Comparison of ENCODE assay signal across 8 mouse cellular contexts in genomic region chr16:11532592-11532991, GRCm38 (mm10).
DNase-seq lines count a peak whose midpoint lies in the region; ATAC-seq lines count a peak whose summit lies in the region.

No protein-coding gene starts in this region.

- peaks cover 15% of the 10 kb centered on the region for H3K4me1 ChIP-seq in embryonic facial prominence, embryonic 14.5 days (ENCODE audit: control insufficient read depth, insufficient read depth, low read length)
- H3K4me1 ChIP-seq in heart, embryonic 13.5 days = peaks cover 43% of the 10 kb centered on the region
- H3K4me1 ChIP-seq in liver, embryonic 12.5 days = peaks cover 9% of the 10 kb centered on the region; the same call in 1 of the 2 replicates

- no peak overlapping the region for H3K27ac ChIP-seq in embryonic facial prominence, embryonic 14.5 days (replicated peaks; ENCODE audit: low read depth, low read length)
- H3K27ac ChIP-seq in heart, embryonic 13.5 days (replicated peaks) = peak overlapping the region; percentile 61
- H3K27ac ChIP-seq in liver, embryonic 12.5 days = no peak overlapping the region

- H3K4me3 ChIP-seq in embryonic facial prominence, embryonic 14.5 days (ENCODE audit: low read depth, low read length) = no peak overlapping the region
- no peak overlapping the region for H3K4me3 ChIP-seq in heart, embryonic 13.5 days
- H3K4me3 ChIP-seq in liver, embryonic 12.5 days = no peak overlapping the region

- H3K9me3 ChIP-seq in embryonic facial prominence, embryonic 14.5 days (ENCODE audit: control insufficient read depth, low read length) = no peaks in the 10 kb centered on the region
- H3K9me3 ChIP-seq in heart, embryonic 13.5 days = no peaks in the 10 kb centered on the region
- no peaks in the 10 kb centered on the region for H3K9me3 ChIP-seq in liver, embryonic 12.5 days (replicated peaks)

- no peak overlapping the region for H3K9ac ChIP-seq in embryonic facial prominence, embryonic 14.5 days (ENCODE audit: low read depth, low read length)
- no peak overlapping the region for H3K9ac ChIP-seq in heart, embryonic 13.5 days
- no peak overlapping the region for H3K9ac ChIP-seq in liver, embryonic 12.5 days

- H3K36me3 ChIP-seq in embryonic facial prominence, embryonic 14.5 days (ENCODE audit: control insufficient read depth, insufficient read depth, low read length) = no peaks in the 10 kb centered on the region
- no peaks in the 10 kb centered on the region for H3K36me3 ChIP-seq in heart, embryonic 13.5 days
- no peaks in the 10 kb centered on the region for H3K36me3 ChIP-seq in liver, embryonic 12.5 days

- peak; percentile 94 for ATAC-seq in embryonic facial prominence, embryonic 14.5 days (ENCODE audit: low read depth)
- peak; percentile 31; the same call in 1 of the 2 replicates for ATAC-seq in heart, embryonic 13.5 days (ENCODE audit: extremely low read depth, insufficient number of reproducible peaks, low FRiP score, low TSS enrichment)
- ATAC-seq in liver, embryonic 12.5 days = no peak

- H3K27me3 ChIP-seq in embryonic facial prominence, embryonic 14.5 days (replicated peaks; ENCODE audit: control insufficient read depth, insufficient read depth, low read length) = no peaks in the 10 kb centered on the region
- no peaks in the 10 kb centered on the region for H3K27me3 ChIP-seq in heart, embryonic 13.5 days (replicated peaks)
- no peaks in the 10 kb centered on the region for H3K27me3 ChIP-seq in liver, embryonic 12.5 days (replicated peaks)

- no peak overlapping the region for H3K4me2 ChIP-seq in embryonic facial prominence, embryonic 14.5 days (ENCODE audit: low read depth, low read length)
- H3K4me2 ChIP-seq in heart, embryonic 13.5 days = no peak overlapping the region
- H3K4me2 ChIP-seq in liver, embryonic 12.5 days = no peak overlapping the region

- peak; percentile 95 for DNase-seq in Muller cell, postnatal 12 days (ENCODE audit: inconsistent ontology term)
- DNase-seq in adipocyte (ENCODE audit: low spot score) = peak; percentile 95
- DNase-seq in embryonic facial prominence, embryonic 14.5 days (ENCODE audit: low spot score) = peak; percentile 96
- peak; percentile 15 to 65 for DNase-seq in layer of hippocampus, adult 18-20 months (ENCODE audit: low spot score in 2 of 2)
- peak; percentile 30 for DNase-seq in ovary, postnatal 36 days (ENCODE audit: low spot score)
- no peak for DNase-seq in retina, embryonic 14.5 days (ENCODE audit: low spot score)

- 45% methylated on average over 8 of the region's 8 CpGs for WGBS in embryonic facial prominence, embryonic 14.5 days
- 38% methylated on average over 8 of the region's 8 CpGs for WGBS in heart, embryonic 13.5 days
- 67% methylated on average over 8 of the region's 8 CpGs for WGBS in liver, embryonic 12.5 days (ENCODE audit: insufficient replicate concordance)
